Mouse (Mus musculus): ENCODE results near the gene Ppp1r12a.
A peak's percentile ranks its signal among the peaks of the same experiment; 100 is the strongest.
"Not testable (repeated sequence)": the region's sequence is repeated elsewhere in the genome, so short reads cannot be mapped to it uniquely, and the experiment has no call there.

Gene Ppp1r12a

DNA sequence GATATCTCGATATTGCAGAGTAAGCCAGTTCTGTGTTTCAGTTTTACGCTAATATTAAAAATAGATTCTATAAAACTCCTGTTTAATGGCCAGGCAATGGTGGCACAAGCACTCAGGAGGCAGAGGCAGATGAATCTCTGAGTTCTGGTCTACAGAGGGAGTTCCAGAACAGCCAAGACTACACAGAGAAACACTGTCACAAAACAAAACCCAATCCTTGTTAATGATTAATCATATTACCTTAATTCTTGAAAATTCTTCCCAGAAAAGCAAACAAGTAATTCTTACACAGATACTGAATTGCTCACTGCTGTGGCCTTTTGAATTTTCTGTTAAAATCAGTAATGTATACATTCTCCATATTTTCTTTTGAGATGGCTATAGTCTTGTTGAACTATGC lies 37.0 kb downstream of the Ppp1r12a start:
- no peak for DNase-seq (ENCODE audit: low read depth)

- no peak for DNase-seq (ENCODE audit: low read depth)
Measured at GRCm38 (mm10) chr10:108202126-108202525, 40.1 kb downstream of the Ppp1r12a start.

GRCm38 (mm10) chr10:108203440-108203839 lies 41.4 kb downstream of the Ppp1r12a start:
- DNase-seq (ENCODE audit: low read depth) = no peak

- no peak for DNase-seq (ENCODE audit: low read depth)
Measured at GRCm38 (mm10) chr10:108209396-108209795, 47.4 kb downstream of the Ppp1r12a start.

DNA sequence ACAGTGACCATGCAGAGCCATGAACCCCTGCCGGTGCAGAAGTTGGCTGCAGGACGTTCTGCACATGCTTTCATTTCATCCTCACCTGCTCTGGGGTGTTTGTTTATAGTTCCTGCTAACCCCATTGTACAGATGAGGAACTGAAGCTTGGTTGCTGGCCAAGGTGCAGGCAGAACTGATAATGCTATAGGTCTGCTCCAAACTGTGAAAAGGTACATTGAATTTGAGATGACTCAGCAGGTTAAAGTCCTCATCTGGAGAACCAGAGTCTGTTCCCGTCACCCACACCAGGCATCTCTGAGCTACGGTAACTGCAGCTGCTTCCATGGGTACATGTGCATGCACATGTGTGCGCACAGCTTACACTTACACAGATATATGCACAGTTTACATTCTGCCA lies 62.4 kb downstream of the Ppp1r12a start:
- no peak for DNase-seq (ENCODE audit: low read depth)

DNA sequence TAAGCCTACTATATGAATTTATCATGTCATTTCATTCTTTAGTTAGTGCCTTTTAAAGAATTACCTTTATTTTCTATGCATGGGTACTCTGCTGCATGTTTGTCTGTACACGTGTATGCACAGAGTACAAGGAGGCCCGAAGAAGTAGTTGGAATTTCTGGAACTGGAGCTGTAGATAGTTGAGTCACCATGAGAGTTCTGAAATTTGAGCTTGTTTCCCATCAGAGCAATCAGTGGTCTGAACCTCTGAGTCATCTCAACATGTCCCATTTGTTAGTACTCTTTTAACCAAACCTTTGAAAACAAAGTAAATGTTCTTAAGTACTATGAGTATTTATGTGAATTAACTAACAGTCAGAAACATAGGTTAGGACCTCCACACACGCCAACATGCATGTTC lies 75.1 kb downstream of the Ppp1r12a start:
- peak; percentile 54 for DNase-seq (ENCODE audit: low read depth)

DNA sequence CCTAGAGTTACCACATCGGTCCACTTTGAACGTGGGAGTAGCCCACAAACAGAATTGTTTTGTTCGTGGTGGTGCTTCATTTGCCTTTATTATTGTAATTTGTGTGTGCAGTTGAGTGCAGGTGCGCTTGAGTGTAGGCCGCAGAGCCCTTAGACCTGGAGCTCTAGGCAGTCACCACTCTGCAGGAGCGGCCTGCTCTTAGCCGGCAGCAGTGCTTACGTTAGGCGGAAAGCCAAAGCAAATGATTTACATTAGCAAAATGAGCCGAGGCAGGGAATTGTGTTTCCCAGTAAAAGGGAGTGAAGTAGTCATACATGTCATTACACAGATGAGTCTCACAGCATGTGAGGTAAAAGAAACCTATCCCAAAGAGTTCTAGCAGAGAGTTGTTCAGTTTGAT lies 77.1 kb downstream of the Ppp1r12a start:
- DNase-seq (ENCODE audit: low read depth) = no peak

GRCm38 (mm10) chr10:108250710-108251109 lies 88.7 kb downstream of the Ppp1r12a start:
- DNase-seq (ENCODE audit: low read depth) = no peak

- DNase-seq (ENCODE audit: low read depth) = no peak
Measured at GRCm38 (mm10) chr10:108251181-108251580, 89.2 kb downstream of the Ppp1r12a start.

DNA sequence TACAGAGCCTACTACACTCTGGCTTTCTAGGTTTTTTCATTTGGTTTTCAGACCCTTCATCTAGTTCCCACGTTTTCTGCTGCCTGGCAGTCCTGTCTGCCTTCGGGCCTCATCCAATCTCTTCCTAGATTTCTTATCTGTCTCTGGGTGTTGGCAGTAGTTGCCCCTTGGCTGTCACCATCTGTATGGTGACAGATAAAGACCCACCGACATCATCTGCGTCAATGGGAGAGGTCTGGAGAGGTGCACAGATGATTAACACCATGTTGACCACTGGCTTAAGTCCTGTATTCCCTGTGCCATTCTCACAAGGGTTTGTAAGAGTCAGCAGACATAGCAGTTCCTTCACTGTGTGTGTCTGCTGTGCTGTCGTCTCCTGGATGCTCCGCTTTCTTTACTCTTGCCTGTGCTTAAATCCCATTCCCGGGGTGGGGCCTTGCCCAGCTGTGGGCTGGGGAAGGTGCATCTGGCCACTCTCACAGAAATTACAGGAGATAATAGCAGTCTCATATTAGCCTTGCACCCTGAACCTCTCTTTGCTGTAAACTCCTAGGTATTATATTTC lies 93.9 kb downstream of the Ppp1r12a start:
- DNase-seq (ENCODE audit: low read depth) = no peak

GRCm38 (mm10) chr10:108260931-108261330 lies 98.9 kb downstream of the Ppp1r12a start:
- no peak for DNase-seq (ENCODE audit: low read depth)

DNA sequence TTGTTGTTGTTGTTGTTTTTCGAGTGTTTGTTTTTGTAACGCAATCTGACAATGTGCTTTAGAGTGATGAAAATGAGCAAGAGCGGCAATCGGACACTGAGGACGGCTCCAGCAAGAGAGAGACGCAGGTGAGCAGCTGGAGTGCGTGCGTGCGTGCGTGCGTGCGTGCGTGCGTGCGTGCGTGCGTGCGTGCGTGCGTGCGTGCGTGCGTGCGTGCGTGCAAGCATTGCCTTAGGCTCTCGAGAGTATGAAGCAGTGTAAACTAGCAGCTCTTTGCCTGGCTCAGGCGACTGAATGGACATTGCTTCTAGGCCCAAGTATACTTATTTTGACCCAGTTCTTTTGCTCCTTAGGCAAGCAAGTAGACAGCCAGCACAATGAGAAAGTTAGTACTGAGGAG lies 102.6 kb downstream of the Ppp1r12a start:
- no peak for DNase-seq (ENCODE audit: low read depth)

GRCm38 (mm10) chr10:108271201-108271600 lies 109.2 kb downstream of the Ppp1r12a start:
- DNase-seq (ENCODE audit: low read depth) = no peak

- no peak for DNase-seq (ENCODE audit: low read depth)
Measured at GRCm38 (mm10) chr10:108276678-108277077, 114.7 kb downstream of the Ppp1r12a start.

- no peak for DNase-seq (ENCODE audit: low read depth)
Measured at GRCm38 (mm10) chr10:108277198-108277597, 115.2 kb downstream of the Ppp1r12a start.

GRCm38 (mm10) chr10:108281099-108281498 lies 119.1 kb downstream of the Ppp1r12a start:
- DNase-seq (ENCODE audit: low read depth) = not testable (repeated sequence)

- DNase-seq (ENCODE audit: low read depth) = no peak
Measured at GRCm38 (mm10) chr10:108282351-108282750, 120.4 kb downstream of the Ppp1r12a start.

DNA sequence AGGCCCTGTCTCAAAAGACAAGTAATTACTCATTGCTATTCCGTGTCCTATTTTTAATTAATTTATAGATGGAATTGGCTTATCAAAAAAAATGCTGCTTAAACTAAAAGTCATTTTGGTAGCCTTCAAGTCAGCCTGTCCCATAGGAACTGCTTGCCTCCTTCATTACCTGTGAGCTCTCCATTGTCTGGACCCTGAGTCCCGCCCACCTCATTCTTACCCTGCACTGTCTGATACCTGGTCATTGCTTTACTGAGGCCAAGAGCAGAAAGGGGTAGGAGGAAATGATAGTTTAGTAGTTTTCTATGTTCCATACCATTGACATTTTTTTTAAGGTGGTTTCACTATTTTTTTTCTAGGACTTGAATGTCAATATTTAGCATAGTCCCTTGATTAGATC lies 121.4 kb downstream of the Ppp1r12a start:
- DNase-seq (ENCODE audit: low read depth) = no peak

DNA sequence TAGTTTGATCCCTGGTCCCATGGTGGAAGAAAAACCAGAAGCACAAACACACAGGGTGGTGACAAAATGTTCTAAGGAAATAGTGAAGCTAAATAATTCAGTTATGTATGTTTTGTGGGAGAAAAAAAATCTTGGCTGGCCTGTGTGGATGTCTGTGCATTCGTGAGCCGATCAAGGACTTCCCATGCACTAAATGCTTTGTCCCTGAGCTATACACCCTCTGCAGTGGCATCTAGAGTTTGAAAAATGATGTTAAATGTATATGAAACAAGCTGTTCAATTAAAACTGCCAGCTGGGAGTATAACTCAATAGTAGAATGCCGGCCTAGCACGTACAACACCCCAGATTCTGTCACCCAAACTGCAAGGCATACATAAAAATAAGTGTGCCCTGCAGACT lies 121.8 kb downstream of the Ppp1r12a start:
- DNase-seq (ENCODE audit: low read depth) = no peak

- no peak for DNase-seq (ENCODE audit: low read depth)
Measured at GRCm38 (mm10) chr10:108284445-108284844, 122.5 kb downstream of the Ppp1r12a start.

- DNase-seq (ENCODE audit: low read depth) = no peak
Measured at GRCm38 (mm10) chr10:108284977-108285376, 123.0 kb downstream of the Ppp1r12a start.

DNA sequence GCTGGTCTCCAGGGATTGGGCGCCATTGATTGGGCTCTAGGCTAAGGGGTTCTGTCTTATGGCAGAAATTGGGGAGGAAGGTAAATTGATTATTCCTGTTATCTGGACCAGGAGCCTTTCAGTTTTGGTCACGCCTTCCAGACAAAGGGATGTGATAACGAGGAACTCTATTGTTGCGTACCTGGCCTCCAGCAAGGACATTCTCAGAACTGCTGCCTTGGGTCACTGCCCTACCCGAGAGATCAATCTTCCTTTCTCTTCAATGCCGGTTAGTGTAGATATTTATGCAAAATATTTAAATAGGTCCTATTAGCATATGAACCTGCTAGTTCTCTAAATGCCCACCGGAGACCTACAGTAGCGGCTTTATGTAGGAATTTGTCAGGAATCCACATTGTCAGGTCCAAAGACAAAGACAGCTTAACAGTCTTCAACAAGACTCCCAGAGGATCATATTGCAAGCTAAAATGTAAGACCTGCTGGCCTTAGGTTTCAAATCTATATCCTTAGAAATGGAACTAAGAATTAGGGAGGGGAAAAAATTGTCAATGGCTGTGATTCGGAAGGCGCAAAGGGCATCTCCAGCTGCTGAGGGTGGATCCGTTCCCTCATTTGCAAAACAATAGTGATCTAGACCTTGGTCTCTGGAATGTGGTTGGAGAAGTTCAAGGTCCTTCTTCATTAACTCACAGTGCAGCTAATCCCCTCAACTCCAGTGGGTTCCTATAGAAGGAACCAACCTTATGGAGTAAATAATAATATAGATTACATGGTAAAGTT lies 124.9 kb downstream of the Ppp1r12a start:
- no peak for DNase-seq (ENCODE audit: low read depth)

GRCm38 (mm10) chr10:108287438-108287801 lies 125.4 kb downstream of the Ppp1r12a start:
- DNase-seq (ENCODE audit: low read depth) = no peak

- DNase-seq (ENCODE audit: low read depth) = no peak
Measured at GRCm38 (mm10) chr10:108290046-108290445, 128.1 kb downstream of the Ppp1r12a start.

All from fibroblast of lung, adult 2 months (primary cell).